Mouse (Mus musculus): ENCODE measurements around the gene Cblb. TPM values are rescaled to one million over a fixed set of nuclear protein-coding genes. Genes with fewer than 3 reads are reported as not detected.
A peak's percentile ranks its signal among the peaks of the same experiment; 100 is the strongest.

The Cblb gene
- polyA plus RNA-seq, 1 experiment from 2014 or later = 10.6 TPM

DNA sequence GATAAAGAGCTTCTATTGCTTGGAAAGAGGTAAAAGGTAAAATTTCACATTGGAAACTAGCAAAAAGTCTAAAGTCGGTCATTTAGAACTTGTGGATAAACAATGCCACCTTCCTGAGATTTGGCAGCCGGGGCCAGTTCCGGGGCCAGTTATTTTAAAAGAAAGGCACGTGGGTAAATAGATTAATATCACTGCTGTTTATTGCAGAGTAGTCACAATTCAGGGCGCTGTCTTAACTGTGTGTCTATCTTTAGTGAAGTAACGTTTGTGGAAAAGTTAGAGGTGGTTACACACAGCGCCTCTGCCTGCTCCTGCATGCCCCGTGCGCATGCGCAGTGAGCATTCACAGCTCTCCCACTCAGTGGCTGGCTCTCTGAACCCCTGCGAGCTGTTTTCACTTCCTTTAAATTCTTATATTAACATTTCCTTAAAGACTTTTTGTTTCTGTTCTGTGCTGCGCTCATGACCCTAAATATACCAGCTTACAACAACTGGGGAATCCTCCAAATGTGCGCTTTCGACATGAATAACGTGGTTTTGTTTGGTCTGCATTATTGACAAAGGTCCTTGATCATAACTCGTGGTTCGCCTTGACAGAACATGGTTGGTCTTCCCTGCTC lies 29.2 kb downstream of the Cblb start:
- Histone ChIP-seq H3K9me3 (ENCODE audit: control insufficient read depth, low read length) (no peaks in the 10 kb centered on the region), H3K4me1 (replicated peaks; ENCODE audit: control insufficient read depth, insufficient read depth, low read length) (peaks cover 41% of the 10 kb centered on the region), H3K9ac (ENCODE audit: low read depth, low read length) (no peak overlapping the region), H3K4me2 (no peak overlapping the region), H3K27ac (ENCODE audit: low read depth, low read length) (no peak overlapping the region), H3K36me3 (ENCODE audit: control insufficient read depth, insufficient read depth, low read length) (0 out of 2 replicates have a peak, but pooled peaks cover 2% of the 10 kb centered on the region), H3K4me3 (ENCODE audit: low read depth, low read length) (no peak overlapping the region), H3K27me3 (replicated peaks; ENCODE audit: control insufficient read depth, insufficient read depth, low read length) (no peaks in the 10 kb centered on the region)
- ATAC-seq (replicated peaks; ENCODE audit: low FRiP score) (0 out of 2 replicates have a peak, but pooled peaks have one; percentile 48), DNase-seq (ENCODE audit: low spot score) (no peak)
- WGBS = 64% methylated on average over 17 of the region's 17 CpGs

DNA sequence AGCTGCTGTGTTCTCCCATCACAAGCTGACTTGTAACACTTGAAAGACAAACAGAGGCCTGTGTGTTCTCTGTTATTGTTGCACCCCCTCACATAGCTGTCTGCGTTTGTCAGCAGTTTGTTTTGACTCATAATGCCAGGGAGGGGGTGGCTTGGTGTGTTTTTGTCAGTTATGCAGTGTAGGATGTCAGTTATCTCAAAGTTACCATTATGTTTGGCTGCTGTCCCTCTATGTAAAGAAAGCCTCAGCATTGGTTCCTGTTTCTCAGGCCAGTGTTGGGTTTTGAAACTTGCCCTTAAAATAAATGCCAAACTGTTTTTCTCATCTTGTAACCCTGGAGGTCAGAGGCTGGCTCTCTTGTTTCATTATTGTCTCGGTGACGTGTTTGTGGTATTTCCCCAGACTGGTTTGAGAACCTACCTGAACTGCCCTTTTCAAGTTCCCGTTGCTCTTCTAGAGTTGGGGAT lies 30.0 kb downstream of the Cblb start:
- no peaks in the 10 kb centered on the region for H3K27me3 ChIP-seq (replicated peaks; ENCODE audit: control insufficient read depth, insufficient read depth, low read length)
- H3K36me3 ChIP-seq (ENCODE audit: control insufficient read depth, insufficient read depth, low read length) = 0 out of 2 replicates have a peak, but pooled peaks cover 2% of the 10 kb centered on the region
- DNase-seq (ENCODE audit: low spot score) (no peak), ATAC-seq (replicated peaks; ENCODE audit: low FRiP score) (peak; percentile 56)
- 44% methylated on average over 4 of the region's 4 CpGs for WGBS
- no peak overlapping the region for H3K4me3 ChIP-seq (ENCODE audit: low read depth, low read length)
- peaks cover 41% of the 10 kb centered on the region for H3K4me1 ChIP-seq (replicated peaks; ENCODE audit: control insufficient read depth, insufficient read depth, low read length)
- no peak overlapping the region for H3K9ac ChIP-seq (ENCODE audit: low read depth, low read length)
- 0 out of 2 replicates have a peak overlapping the region, but pooled peaks have one; percentile 19 for H3K27ac ChIP-seq (ENCODE audit: low read depth, low read length)
- no peaks in the 10 kb centered on the region for H3K9me3 ChIP-seq (ENCODE audit: control insufficient read depth, low read length)
- H3K4me2 ChIP-seq = peak overlapping the region; percentile 17; the same call in 1 of the 2 replicates

GRCm38 (mm10) chr16:52064309-52065105 lies 33.5 kb downstream of the Cblb start:
- 0 out of 2 replicates have a peak, but pooled peaks have one; percentile 12 for ATAC-seq (replicated peaks; ENCODE audit: low FRiP score)
- H3K36me3 ChIP-seq (ENCODE audit: control insufficient read depth, insufficient read depth, low read length) = no peaks in the 10 kb centered on the region
- H3K4me1 ChIP-seq (replicated peaks; ENCODE audit: control insufficient read depth, insufficient read depth, low read length) = peaks cover 26% of the 10 kb centered on the region
- no peak for DNase-seq (ENCODE audit: low spot score)
- H3K4me2 ChIP-seq = no peak overlapping the region
- no peaks in the 10 kb centered on the region for H3K27me3 ChIP-seq (replicated peaks; ENCODE audit: control insufficient read depth, insufficient read depth, low read length)
- no peak overlapping the region for H3K27ac ChIP-seq (ENCODE audit: low read depth, low read length)
- WGBS = 68% methylated on average over 12 of the region's 12 CpGs
- H3K9ac ChIP-seq (ENCODE audit: low read depth, low read length) = no peak overlapping the region
- H3K4me3 ChIP-seq (ENCODE audit: low read depth, low read length) = no peak overlapping the region
- no peaks in the 10 kb centered on the region for H3K9me3 ChIP-seq (ENCODE audit: control insufficient read depth, low read length)

- H3K4me1 ChIP-seq (replicated peaks; ENCODE audit: control insufficient read depth, insufficient read depth, low read length) = peaks cover 8% of the 10 kb centered on the region
- no peaks in the 10 kb centered on the region for H3K36me3 ChIP-seq (ENCODE audit: control insufficient read depth, insufficient read depth, low read length)
- peak; percentile 67 for ATAC-seq (replicated peaks; ENCODE audit: low FRiP score)
- H3K27ac ChIP-seq (ENCODE audit: low read depth, low read length) = no peak overlapping the region
- no peak for DNase-seq (ENCODE audit: low spot score)
- no peak overlapping the region for H3K4me3 ChIP-seq (ENCODE audit: low read depth, low read length)
- WGBS = 80% methylated on average over 10 of the region's 10 CpGs
- H3K9ac ChIP-seq (ENCODE audit: low read depth, low read length) = no peak overlapping the region
- H3K4me2 ChIP-seq = no peak overlapping the region
- no peaks in the 10 kb centered on the region for H3K27me3 ChIP-seq (replicated peaks; ENCODE audit: control insufficient read depth, insufficient read depth, low read length)
- no peaks in the 10 kb centered on the region for H3K9me3 ChIP-seq (ENCODE audit: control insufficient read depth, low read length)
Observed at GRCm38 (mm10) chr16:52067632-52068516, 36.8 kb downstream of the Cblb start.

GRCm38 (mm10) chr16:52068517-52068874 lies 37.5 kb downstream of the Cblb start:
- no peak overlapping the region for H3K4me2 ChIP-seq
- no peak overlapping the region for H3K4me3 ChIP-seq (ENCODE audit: low read depth, low read length)
- DNase-seq (ENCODE audit: low spot score) = no peak
- H3K9me3 ChIP-seq (ENCODE audit: control insufficient read depth, low read length) = no peaks in the 10 kb centered on the region
- no peak overlapping the region for H3K27ac ChIP-seq (ENCODE audit: low read depth, low read length)
- no peaks in the 10 kb centered on the region for H3K27me3 ChIP-seq (replicated peaks; ENCODE audit: control insufficient read depth, insufficient read depth, low read length)
- H3K9ac ChIP-seq (ENCODE audit: low read depth, low read length) = no peak overlapping the region
- no peak for ATAC-seq (replicated peaks; ENCODE audit: low FRiP score)
- peaks cover 8% of the 10 kb centered on the region for H3K4me1 ChIP-seq (replicated peaks; ENCODE audit: control insufficient read depth, insufficient read depth, low read length)
- no peaks in the 10 kb centered on the region for H3K36me3 ChIP-seq (ENCODE audit: control insufficient read depth, insufficient read depth, low read length)
- 80% methylated on average over 3 of the region's 3 CpGs for WGBS

DNA sequence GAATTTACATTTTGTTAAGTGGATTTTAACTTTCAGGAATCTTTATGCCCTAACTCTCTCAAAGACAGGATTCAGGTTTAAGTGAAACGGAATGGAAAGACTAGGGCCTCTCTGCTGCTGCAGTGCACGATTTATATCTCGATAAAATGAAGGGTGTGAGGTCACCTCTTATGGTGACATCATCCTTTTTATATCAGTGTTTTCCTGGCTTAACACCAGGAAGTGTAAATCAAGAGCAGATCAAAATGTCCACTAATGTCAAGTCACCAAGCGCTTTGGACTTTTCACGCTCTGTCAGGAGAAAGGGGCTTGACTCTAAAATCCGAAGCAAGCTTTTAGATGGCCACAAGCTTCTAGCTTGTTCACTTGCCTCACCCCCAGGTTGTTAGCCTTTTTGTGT lies 38.6 kb downstream of the Cblb start:
- no peak overlapping the region for H3K27ac ChIP-seq (ENCODE audit: low read depth, low read length)

GRCm38 (mm10) chr16:52070128-52070527 lies 39.1 kb downstream of the Cblb start:
- DNase-seq (ENCODE audit: low spot score) = no peak
- H3K27ac ChIP-seq (ENCODE audit: low read depth, low read length) = no peak overlapping the region

More for the DNA sequence above, 38.6 kb downstream of the Cblb start:
- ATAC-seq (replicated peaks; ENCODE audit: low FRiP score) = no peak
- 87% methylated on average over 6 of the region's 6 CpGs for WGBS
- no peaks in the 10 kb centered on the region for H3K36me3 ChIP-seq (ENCODE audit: control insufficient read depth, insufficient read depth, low read length)
- no peak for DNase-seq (ENCODE audit: low spot score)
- no peak overlapping the region for H3K9ac ChIP-seq (ENCODE audit: low read depth, low read length)
- no peak overlapping the region for H3K4me2 ChIP-seq
- no peaks in the 10 kb centered on the region for H3K9me3 ChIP-seq (ENCODE audit: control insufficient read depth, low read length)
- H3K4me3 ChIP-seq (ENCODE audit: low read depth, low read length) = no peak overlapping the region
- peaks cover 8% of the 10 kb centered on the region for H3K4me1 ChIP-seq (replicated peaks; ENCODE audit: control insufficient read depth, insufficient read depth, low read length)
- no peaks in the 10 kb centered on the region for H3K27me3 ChIP-seq (replicated peaks; ENCODE audit: control insufficient read depth, insufficient read depth, low read length)

GRCm38 (mm10) chr16:52071290-52071689 lies 40.3 kb downstream of the Cblb start:
- no peak overlapping the region for H3K4me3 ChIP-seq (ENCODE audit: low read depth, low read length)
- peaks cover 8% of the 10 kb centered on the region for H3K4me1 ChIP-seq (replicated peaks; ENCODE audit: control insufficient read depth, insufficient read depth, low read length)
- no peaks in the 10 kb centered on the region for H3K9me3 ChIP-seq (ENCODE audit: control insufficient read depth, low read length)
- no peak overlapping the region for H3K27ac ChIP-seq (ENCODE audit: low read depth, low read length)
- no peaks in the 10 kb centered on the region for H3K27me3 ChIP-seq (replicated peaks; ENCODE audit: control insufficient read depth, insufficient read depth, low read length)
- DNase-seq (ENCODE audit: low spot score) = no peak
- no peak for ATAC-seq (replicated peaks; ENCODE audit: low FRiP score)
- 73% methylated on average over 2 of the region's 2 CpGs for WGBS
- no peak overlapping the region for H3K9ac ChIP-seq (ENCODE audit: low read depth, low read length)
- no peaks in the 10 kb centered on the region for H3K36me3 ChIP-seq (ENCODE audit: control insufficient read depth, insufficient read depth, low read length)
- H3K4me2 ChIP-seq = no peak overlapping the region

More at GRCm38 (mm10) chr16:52070128-52070527, 39.1 kb downstream of the Cblb start:
- ATAC-seq (replicated peaks; ENCODE audit: low FRiP score) = no peak
- Histone ChIP-seq H3K27me3 (replicated peaks; ENCODE audit: control insufficient read depth, insufficient read depth, low read length) (no peaks in the 10 kb centered on the region), H3K9ac (ENCODE audit: low read depth, low read length) (no peak overlapping the region), H3K9me3 (ENCODE audit: control insufficient read depth, low read length) (no peaks in the 10 kb centered on the region), H3K4me2 (no peak overlapping the region), H3K36me3 (ENCODE audit: control insufficient read depth, insufficient read depth, low read length) (no peaks in the 10 kb centered on the region), H3K4me1 (replicated peaks; ENCODE audit: control insufficient read depth, insufficient read depth, low read length) (peaks cover 8% of the 10 kb centered on the region), H3K4me3 (ENCODE audit: low read depth, low read length) (no peak overlapping the region)
- 92% methylated on average over 5 of the region's 5 CpGs for WGBS

Measured in liver, embryonic 11.5 days (tissue).